13 mouse cellular contexts compared by ENCODE assay signal in the genomic region with DNA sequence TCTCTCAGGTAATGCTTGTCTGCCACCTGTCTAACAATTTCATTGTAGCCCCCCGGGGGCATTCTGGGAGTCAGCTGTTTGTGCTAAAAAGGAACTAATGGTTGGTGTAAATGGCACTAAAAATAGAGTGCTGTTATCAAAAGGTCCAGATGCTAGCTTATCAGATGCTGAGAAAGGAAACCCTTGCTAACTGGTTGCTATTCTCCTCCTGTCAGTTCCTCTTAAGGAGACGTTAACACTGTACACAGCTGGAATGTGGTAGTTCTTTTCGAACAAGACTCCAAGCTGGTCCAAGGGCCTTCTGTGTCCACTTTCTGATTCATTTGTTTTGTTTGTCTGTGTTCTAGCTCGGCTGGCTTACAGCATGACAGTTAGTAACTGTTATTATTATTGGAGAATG.
"Had no signal": no experiment of that assay in that cellular context is flagged by ENCODE, and none has a peak within 500 bp of the region (broad histone marks: within the 10 kb centered on the region; RNA-seq: fewer than 3 reads in every experiment).

No protein-coding gene starts in this region.

- DNase-seq: kidney, postnatal 10 days; kidney, postnatal 4 days; lung, embryonic 14.5 days; lung, postnatal 10 days; lung, postnatal 4 days; right cerebral cortex, postnatal 4 days; spleen, adult 18-20 months; thymus, postnatal 4 days had no signal

- H3K36me3 ChIP-seq: limb, embryonic 10.5 days; liver, embryonic 12.5 days; midbrain, embryonic 12.5 days had no signal

- H3K27me3 ChIP-seq: liver, embryonic 12.5 days; megakaryocyte, embryonic 14.5 days; midbrain, embryonic 12.5 days had no signal

- H3K4me2 ChIP-seq: liver, embryonic 12.5 days; lung, embryonic 14.5 days; midbrain, embryonic 12.5 days had no signal

- ATAC-seq: liver, embryonic 12.5 days had no signal

- H3K4me3 ChIP-seq: layer of hippocampus, adult 2 months; limb, embryonic 10.5 days; liver, embryonic 12.5 days; megakaryocyte, embryonic 14.5 days; midbrain, embryonic 12.5 days had no signal

- H3K27ac ChIP-seq: layer of hippocampus, adult 2 months; limb, embryonic 10.5 days; liver, embryonic 12.5 days; midbrain, embryonic 12.5 days had no signal

- H3K4me1 ChIP-seq: limb, embryonic 10.5 days; midbrain, embryonic 12.5 days had no signal

- H3K9ac ChIP-seq: liver, embryonic 12.5 days; lung, embryonic 14.5 days; midbrain, embryonic 12.5 days had no signal

- H3K9me3 ChIP-seq: limb, embryonic 10.5 days; liver, embryonic 12.5 days; megakaryocyte, embryonic 14.5 days; midbrain, embryonic 12.5 days had no signal
